Mouse (Mus musculus) NIH3T3 (cell line): ENCODE results near the gene Dnaja1.

Experiments used
- DNase-seq: peaks from one replicate; pipeline ENCODE4 v3.0.0-alpha.2; 2012; ENCODE audit warnings: low read depth

The Dnaja1 gene

GRCm38 (mm10) chr4:40722011-40722666 lies at the start of gene Dnaja1:
Gene Dnaja1 (plus strand): TSS chr4:40722150.
- peak; percentile 96 for DNase-seq

GRCm38 (mm10) chr4:40673526-40673925 lies 48.4 kb upstream of the Dnaja1 start:
- DNase-seq = no peak

GRCm38 (mm10) chr4:40676338-40676737 lies 45.6 kb upstream of the Dnaja1 start:
- DNase-seq = no peak

- DNase-seq = peak; percentile 45
Observed at GRCm38 (mm10) chr4:40677132-40677531, 44.8 kb upstream of the Dnaja1 start.

- DNase-seq = peak; percentile 67
Observed at GRCm38 (mm10) chr4:40680250-40680860, 41.6 kb upstream of the Dnaja1 start.

- peak; percentile 79 for DNase-seq
Observed at GRCm38 (mm10) chr4:40681908-40682307, 40.0 kb upstream of the Dnaja1 start.

GRCm38 (mm10) chr4:40682359-40682758 lies 39.6 kb upstream of the Dnaja1 start:
- no peak for DNase-seq

- no peak for DNase-seq
Observed at GRCm38 (mm10) chr4:40683306-40683705, 38.6 kb upstream of the Dnaja1 start.

GRCm38 (mm10) chr4:40691100-40691499 lies 30.9 kb upstream of the Dnaja1 start:
- no peak for DNase-seq

GRCm38 (mm10) chr4:40697059-40697458 lies 24.9 kb upstream of the Dnaja1 start:
- no peak for DNase-seq

GRCm38 (mm10) chr4:40700216-40700615 lies 21.7 kb upstream of the Dnaja1 start:
- DNase-seq = no peak

GRCm38 (mm10) chr4:40701796-40702195 lies 20.2 kb upstream of the Dnaja1 start:
- no peak for DNase-seq

- DNase-seq = peak; percentile 95
Observed at GRCm38 (mm10) chr4:40702797-40703709, 18.9 kb upstream of the Dnaja1 start, which contains the start of gene Aptx. Gene Aptx (minus strand): TSS chr4:40703194.

GRCm38 (mm10) chr4:40703710-40704275 lies 18.2 kb upstream of the Dnaja1 start:
- peak; percentile 69 for DNase-seq

GRCm38 (mm10) chr4:40717141-40717540 lies 4.8 kb upstream of the Dnaja1 start:
- peak; percentile 62 for DNase-seq

GRCm38 (mm10) chr4:40720910-40721309 lies 1.0 kb upstream of the Dnaja1 start:
- no peak for DNase-seq

GRCm38 (mm10) chr4:40722687-40723460 lies 924 bp downstream of the Dnaja1 start:
- DNase-seq = peak; percentile 75

- no peak for DNase-seq
Observed at GRCm38 (mm10) chr4:40725141-40725540, 3.2 kb downstream of the Dnaja1 start.

GRCm38 (mm10) chr4:40725554-40725953 lies 3.6 kb downstream of the Dnaja1 start:
- no peak for DNase-seq

GRCm38 (mm10) chr4:40727247-40727646 lies 5.3 kb downstream of the Dnaja1 start:
- no peak for DNase-seq

- no peak for DNase-seq
Observed at GRCm38 (mm10) chr4:40731262-40731661, 9.3 kb downstream of the Dnaja1 start.
